Mouse (Mus musculus): Measurements from ENCODE around the gene Rbm38.
A peak's percentile ranks its signal among the peaks of the same experiment; 100 is the strongest.

Gene Rbm38

DNA sequence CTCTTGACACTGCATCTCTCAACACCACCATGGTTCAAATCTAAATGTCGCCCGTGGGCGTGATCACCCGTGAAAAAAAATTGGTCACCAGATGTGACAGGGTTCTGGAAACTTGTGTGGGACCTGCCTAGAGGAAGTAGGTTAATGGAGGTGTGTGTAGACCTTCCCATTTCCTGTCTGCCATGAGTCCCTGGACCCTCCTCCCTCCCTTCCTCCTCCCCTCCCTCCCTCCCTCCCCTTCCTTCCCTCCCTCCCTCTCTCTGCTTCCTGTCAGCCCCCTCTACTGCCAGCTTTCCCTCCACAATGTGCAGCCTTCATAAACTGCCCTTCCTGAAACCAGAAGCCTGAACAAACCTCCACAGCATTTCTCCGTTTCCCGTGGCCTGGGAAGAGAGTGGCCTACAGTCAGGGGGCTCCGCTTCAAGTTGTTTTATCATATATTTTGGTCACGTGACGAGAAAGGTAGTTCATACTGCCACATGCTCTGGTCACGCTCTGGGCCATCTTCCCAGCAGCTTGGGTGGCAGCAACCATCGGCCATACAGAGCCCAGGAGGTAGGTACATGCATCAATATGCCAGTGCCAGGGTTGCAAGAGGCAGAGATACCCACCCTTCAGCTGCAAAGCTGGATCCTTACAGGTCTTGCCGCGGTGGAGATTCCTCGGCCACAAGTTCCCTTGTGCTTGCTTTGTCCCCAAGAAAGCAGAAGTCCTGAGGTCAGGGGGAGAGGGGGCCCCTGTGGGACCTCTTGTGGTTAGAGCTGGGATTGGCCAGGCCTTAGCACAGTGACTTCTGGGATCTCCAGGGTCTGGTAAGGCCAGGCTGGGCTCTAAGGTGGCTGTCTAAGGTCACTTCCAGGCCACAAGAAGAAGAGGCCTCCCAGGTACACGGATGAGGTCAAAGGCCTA, 41.4 kb downstream of the Rbm38 start:
- peak; percentile 58 for DNase-seq

GRCm38 (mm10) chr2:173063219-173063618, 42.9 kb downstream of the Rbm38 start:
- no peak for DNase-seq

- no peak for DNase-seq
Observed at GRCm38 (mm10) chr2:173064864-173065263, 44.6 kb downstream of the Rbm38 start.

DNA sequence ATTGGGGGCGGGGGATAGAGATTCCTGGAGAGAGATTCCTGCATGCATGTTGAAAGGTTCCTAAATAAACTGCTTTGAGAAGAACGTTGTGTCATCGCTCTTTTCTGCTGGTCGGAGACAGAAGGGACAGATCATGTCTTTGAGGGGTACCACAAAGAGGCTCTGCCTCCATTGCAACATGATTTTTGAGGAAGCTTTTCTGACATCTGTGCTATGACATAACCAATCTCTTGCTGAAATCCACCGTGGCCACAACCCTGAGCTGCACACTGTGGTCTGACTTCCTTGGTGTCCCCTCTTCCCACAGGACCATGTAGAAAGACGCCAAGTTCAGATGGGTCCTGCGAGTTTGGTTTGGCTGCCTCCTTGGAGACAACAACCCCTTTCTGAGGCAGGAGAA, 52.6 kb downstream of the Rbm38 start:
- DNase-seq = no peak

DNA sequence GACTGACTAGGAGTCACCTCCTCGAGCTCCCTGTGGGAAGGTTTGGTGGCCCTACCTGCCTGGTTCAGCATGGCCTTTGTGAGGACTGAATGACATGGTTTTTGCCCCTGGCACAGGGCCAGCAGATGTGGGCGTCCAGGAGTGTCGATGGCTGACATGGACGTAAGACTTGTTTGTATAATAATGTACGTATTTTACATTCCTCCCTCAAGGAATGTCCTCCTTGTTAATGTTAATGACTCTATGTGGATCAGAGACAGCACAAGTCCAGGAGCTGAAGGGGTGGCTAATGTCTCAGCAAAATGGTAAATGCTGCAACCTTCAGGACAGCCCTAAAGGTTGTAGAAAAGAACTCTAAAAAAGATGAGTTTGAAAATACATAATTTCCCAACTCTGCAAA, 53.4 kb downstream of the Rbm38 start:
- DNase-seq = no peak

DNA sequence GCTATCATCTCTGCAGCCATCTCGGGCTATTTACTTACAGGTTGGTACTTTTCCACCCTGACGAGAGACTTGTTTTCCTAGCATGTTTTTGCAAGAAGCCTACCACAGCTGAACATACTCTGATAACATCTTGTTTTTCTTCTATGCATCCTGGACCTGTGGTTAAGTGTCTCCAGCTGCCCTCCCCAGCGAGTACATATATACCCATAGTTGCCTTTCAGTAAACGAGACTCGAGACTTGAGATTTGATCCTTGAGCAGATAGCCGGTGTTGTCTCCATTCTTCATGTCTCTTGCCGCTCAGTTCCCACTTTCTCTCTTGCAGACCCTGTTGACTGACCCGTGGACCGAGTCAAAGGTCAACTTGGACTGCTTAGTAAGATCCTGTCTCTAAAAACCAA, 56.6 kb downstream of the Rbm38 start:
- DNase-seq = no peak

DNA sequence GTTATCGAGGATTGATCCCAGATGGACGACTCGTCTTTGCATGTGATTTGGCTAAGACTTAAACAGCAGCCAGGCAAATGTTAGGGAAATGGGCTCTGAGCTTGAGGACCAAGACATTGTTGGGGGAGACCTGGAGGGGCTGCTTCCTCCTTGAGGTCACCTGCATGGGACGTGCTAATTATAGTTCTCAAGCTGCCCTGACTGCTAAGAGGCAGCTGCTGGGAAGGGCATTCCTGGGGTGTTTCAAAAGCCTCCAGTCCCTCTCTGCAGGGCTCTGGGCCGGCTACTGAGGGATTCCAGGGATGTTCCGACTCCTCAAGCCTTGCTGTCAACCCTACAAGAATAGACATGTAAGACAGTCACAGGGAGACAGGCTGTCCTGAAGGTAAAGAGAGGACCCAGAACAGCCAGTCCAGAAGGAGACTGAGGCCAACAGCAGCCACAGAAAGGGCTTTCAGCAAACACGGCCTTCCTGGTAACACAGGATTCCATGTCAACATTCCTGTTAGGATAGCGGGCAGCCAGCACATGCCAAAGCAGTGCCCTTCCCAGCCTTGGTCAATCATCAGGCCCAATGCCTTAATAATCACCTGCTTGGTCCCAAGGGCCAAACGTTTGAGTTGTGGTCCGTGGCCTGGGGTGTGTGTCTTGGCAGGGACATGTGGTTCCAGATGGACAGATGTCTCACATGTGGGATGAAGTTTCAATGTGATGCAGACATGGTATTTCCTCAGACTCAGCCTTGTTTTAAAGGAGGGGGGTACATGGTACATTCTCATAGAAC, 59.7 kb downstream of the Rbm38 start:
- no peak for DNase-seq

- DNase-seq = peak; percentile 87
Observed at GRCm38 (mm10) chr2:173080785-173081241, 60.5 kb downstream of the Rbm38 start.

- DNase-seq = no peak
Observed at GRCm38 (mm10) chr2:173082706-173083105, 62.4 kb downstream of the Rbm38 start.

GRCm38 (mm10) chr2:173083106-173083505, 62.8 kb downstream of the Rbm38 start:
- DNase-seq = no peak

GRCm38 (mm10) chr2:173083712-173084475, 63.6 kb downstream of the Rbm38 start:
- DNase-seq = peak; percentile 71
